Mouse (Mus musculus) kidney, adult 8-10 months (tissue): ENCODE measurements at regions not wholly inside any gene's neighbourhood (a gene's known extent, or its start where the extent isn't known, plus 50 kb on each side); places are given as distances from the start of the nearest gene placed in this dataset.

ENCODE experiments used
- DNase-seq, 2 experiments: peaks; one replicate each; pipeline ENCODE4 v3.0.0; 2022

DNA sequence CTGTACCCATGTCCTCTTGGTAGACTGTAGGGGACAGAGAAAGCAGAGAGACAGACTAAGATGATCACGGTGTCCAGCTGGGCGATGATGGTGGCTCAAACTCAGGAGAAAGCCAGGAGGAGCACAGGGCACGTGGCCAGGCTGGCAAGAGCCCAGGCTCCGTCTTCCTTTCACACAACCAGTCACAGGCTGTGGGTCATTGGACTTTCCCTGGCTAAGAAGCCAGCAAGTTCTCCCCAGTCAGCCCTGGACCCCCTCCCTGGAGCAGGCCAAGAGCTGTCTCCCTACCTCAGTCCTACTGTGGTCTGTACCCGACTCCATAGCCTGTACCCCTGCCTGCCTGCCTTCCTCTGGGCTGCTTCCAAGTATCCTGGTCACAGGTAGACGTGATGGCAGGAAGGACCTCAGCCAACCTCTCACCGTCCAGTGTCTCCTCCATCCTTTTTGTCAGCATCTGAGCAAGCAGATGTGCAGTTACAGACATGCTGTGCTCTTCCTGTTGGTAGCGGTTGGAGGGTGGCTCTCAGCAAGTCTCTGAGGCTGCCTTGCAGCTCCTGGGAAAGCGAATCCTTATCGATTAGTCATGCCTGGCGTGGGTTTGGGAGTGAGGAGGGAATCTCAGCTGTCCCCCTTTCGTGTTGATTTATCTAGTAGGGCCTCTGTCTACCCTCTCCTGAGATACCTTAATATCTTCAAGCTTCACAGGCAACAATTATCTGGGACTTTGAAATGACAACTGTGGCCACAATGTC lies 63.4 kb upstream of the Tmem189 start:
- peak; percentile 79 to 89 for DNase-seq

DNA sequence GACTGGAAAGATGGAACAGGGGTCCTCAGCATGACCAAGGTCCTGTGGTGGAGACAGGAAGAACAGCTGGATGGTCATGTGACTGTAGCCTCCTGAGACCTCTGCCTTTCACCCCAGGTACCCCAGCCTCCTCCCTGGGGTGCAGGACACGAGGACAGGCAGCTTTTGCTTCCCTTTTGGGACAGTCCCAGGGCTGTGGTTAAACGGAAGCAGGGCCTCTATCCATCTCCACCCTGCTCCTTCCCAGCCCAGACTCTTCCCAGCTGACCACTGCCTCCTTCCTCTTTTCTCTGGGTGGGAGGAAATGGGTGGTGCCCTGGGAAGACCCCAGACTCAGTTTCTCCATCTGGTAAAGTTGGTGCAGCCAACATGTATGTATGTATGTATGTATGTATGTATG lies 62.0 kb upstream of the Tmem189 start:
- no peak for DNase-seq

DNA sequence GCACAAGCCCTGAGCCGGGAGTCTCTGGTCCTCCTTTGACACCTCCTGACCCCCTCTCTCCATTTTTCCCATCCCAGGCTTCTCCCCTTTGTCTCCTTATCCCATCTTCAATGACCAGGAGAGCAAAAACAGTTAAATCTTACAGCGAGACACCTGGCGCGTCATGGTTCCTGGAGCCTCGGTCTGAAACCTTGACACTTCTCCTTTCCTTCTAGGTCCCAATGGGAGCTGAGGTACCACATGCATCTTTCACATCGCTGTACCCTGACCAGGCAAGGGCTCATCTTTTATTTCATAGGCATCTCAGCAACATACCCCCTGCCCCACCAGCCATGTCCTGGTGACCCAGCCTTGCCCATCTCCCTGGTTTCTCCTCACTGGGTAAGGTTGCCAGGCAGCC lies 58.7 kb upstream of the Tmem189 start:
- no peak for DNase-seq

DNA sequence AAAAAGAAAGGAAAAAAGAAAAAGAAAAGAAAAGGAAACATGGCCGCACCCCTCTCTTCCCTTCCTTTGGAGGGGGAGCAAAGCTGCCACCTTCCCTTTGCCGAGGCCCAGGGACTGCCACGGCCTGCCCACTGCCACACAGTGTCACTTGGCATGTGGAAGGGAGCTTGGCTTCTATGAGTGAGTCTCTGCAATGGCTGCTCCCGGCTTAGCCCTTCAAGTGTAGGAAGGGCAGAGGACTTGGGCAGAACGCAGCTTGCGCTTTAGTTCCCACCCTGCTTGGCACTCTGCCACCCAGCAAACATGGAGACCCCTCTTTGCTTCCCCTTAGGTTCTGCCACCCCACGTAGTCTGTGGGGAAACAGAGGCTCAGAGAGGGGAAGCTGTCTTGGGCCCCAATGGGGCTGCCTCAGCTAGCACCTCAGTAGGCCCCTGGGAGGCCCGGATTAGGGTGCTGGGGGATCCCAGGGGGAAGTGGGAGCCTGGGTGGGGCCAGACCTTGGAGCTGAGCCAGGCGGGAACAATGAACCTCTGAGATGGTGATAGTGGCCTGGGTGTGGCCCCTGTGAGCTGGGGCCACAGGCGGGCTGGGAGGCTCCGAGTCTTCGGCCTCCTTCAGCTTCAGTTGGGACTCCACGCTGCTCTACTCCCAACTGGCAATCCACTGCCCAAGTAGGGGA lies 57.7 kb upstream of the Tmem189 start:
- DNase-seq, result no peak

DNA sequence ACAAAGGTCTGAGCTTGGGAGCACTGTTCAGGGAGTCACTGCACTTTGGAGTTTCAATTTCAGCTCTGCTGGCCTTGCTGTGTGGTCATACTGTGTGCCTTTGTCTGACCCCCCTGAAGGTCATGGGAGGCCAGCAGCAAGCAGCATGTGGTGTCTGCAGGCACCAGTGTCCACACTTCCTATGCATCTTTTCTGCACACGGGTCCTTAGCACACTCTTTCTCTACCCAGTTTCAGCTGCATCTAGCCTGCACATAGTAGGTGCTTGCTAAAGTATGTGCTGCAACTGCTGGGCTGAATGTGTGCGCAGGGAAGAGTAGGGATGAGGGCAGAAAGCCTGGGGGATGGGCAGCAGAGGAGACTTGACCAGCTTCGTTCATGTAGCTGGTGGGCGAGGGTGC lies 56.7 kb upstream of the Tmem189 start:
- no peak for DNase-seq

DNA sequence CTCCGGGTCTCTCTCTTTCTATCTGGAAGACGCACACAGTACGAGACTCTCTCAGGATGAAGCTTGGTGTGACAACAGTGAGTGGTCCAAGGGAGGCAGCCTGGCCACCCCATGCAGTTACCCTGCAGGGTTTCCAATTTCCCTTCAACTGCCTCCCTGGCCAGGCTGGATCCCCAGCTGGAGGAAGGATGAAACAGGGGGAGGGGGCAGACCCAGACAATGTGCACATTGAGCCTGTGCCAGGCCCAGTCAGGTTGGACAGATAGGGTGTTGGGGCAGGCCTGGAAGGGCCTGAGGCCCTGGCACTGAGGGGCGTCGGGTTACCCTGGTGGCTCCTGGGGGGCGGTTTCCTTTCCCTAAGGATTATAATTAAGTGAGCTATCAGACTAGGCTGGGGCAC lies 55.8 kb upstream of the Tmem189 start:
- DNase-seq, result no peak

DNA sequence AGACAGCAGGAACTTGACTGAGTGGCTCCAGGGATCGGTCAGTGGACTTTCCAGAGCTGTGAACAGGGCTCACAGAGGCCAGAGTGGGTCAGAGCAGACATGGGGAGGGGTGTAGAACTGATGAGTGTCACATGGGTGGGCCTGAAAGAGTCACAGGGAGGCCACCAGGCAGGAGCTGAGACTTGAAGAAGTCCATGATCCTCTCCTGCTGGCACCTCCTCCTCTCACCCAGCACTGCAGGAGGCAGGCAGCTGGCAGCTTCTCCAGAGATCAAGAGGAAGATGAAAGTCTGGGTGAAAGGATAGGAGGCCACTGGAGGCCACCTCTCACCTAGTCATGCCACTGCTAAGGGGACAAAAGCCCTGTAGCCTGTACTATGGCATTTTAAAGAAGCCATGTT lies 54.5 kb upstream of the Tmem189 start:
- DNase-seq, result no peak

DNA sequence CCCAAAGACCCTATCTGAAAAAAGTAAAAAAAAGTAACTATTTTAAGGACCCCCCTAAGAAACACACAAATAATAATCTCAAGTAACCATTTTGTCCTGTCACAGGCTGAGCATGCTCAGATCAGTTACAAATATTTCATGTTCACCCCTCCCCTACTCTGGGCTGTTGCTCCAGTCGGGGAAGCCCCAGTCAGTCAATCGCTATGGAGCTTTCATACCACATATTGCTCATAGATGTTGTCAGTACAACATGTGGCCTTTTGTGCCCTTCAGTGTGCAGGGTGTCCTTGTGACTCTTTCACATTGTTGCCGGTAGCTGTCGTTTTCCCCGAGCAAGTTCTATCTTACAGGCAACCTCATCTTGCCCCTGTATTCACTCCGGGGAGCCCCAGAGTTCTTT lies 52.9 kb upstream of the Tmem189 start:
- no peak for DNase-seq

DNA sequence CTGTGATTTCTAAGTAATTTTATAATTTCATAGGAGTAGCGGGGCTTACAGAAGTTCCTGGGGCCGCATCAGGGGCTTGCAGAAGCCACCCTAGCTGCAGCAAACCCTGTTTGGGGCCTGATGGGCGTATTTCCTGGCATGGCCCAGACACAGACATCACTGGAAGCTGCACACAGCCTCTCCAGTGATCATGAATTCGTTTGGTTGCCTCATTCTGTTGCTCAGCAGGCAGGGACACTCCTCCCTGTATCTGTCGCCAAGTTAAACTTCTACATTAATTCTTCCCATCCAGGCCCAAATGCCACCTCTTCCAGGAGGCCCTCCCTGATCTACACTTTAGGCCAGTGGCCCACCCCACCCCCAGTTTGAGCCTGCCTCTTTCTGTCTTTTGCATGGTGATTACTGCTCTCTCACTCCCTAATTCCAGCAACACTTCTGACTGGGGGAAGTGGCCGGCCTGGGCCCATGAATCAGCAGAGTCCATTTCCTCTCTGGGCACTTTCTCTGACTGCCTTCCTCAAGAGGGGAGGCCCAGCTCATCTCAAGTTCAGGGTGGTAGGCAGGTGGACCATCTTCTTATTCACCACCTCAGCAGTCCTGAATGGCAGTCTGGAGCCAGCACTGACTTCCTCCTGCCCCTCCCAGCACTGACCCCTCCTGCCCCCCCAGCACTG lies 51.0 kb upstream of the Tmem189 start:
- no peak for DNase-seq
